Mouse (Mus musculus): ENCODE measurements around the gene Adamts13.

Adamts13 gene

DNA sequence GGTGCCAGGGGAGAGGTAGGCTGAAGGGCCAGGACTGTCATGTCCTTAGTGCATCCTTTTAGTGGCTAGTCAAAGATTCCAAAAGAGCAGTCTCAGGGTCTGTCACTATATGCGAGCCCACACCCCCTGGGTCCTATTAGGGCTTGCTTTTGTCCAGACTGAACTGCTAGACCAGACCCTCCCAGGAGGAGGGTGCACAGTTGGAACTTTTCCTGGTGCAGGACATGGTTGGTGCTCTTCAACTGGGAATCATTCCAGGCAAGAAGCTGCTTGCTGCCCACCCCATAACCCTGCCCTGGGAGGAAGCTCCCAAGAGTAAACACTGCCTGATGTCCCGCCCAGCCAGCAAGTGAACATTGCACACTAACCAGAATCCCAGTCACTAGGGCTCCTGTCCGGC is at the start of gene Adamts13:
Gene Adamts13 (plus strand): TSS at position 301 of the 400 bp plus-strand sequence.
- no peak for DNase-seq (ENCODE audit: low read depth, low spot score)

DNA sequence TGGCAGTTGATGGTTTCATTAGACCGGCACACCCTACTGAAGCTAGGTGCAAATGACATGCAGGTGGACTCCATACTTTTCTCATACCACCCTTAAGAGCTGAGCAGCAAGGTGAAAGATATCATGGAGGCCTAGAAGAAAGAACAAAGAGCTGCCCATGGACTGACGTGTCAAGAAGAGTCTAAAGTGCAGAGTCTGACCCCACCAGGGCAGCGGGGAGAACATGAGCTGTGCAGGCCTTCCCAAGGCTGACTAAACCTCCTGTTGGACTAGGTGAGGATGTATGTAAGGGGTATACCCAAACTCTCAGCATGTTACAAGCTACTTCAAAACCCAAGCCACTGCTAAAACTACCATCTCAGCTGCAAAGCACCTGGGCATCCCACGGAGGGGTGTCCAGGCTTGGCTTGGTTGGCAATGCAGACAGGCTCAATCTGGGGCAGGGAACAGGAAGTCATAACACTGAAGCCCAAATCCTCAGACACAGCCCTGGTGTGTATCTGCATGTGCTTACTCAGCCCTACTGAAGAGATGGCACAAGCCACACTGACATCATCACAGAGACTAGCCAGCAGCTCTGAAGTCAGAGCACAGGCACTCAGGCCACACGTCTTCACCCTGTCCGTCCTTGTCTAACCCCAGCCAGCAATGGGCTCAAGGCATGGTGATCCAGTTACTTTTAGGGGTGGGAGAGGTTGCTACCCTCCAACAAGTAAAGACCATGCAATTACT is 45.3 kb upstream of the Adamts13 start:
- no peak for DNase-seq (ENCODE audit: low read depth, low spot score)

DNA sequence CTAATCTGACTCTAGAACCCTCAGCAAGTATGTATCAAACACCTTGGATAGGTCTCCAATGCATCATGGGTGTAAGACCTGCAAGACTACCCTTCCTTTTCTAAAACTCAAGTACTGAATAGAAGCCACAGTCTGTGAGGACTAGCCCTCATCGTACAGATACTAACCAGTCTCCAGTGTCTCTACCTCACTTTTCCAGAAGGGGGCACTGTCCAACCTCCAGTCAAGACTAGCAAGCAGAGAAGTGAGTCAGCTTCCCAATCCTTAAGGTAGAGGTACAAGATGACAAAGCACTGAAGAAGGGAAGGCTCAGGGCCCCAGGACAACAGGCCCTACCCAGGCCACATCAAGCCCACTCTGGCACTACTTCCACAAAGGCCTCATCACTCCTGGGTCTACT is 42.8 kb upstream of the Adamts13 start:
- peak; percentile 77 for DNase-seq (ENCODE audit: low read depth, low spot score)

DNA sequence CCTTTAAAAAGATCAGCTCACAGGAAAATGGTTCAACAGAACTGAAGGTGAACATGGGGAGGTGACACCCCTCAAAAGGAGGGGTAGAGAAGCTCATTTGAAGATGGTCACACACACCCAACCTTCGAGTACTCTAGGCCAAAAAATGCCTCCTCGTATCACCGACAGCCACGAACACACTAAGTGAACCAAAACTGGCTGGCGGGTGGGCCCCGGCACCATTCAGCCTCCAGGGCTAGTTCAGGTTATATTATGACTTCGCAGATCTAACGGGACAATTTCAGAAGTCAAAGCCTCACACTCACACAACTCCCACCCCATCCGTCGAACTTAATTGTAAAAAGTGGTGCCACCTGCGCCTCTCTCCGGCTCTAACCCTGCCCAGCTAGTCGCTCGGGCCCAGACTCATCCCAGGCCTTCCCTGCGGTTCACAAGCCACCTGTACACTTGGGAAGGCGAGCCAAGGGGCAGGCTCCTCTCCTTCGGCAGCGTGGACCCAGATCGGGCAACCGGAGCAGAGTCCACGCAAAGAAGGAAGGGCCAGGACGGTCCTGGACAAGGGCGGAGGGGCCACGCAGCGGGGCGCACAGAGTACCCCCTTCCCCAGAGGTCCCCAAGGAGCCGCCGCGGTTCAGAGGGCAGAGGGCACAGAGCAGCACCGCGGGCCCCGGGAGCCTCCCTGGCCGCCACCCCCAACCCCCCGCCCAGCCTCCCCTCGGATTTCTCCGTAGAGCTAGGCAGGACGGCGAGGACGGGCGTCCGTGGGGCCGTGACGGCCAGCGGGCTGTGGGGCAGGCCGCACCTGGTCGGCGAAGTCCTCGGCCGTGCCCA is 40.5 kb upstream of the Adamts13 start:
- peak; percentile 64 for DNase-seq (ENCODE audit: low read depth, low spot score)

DNA sequence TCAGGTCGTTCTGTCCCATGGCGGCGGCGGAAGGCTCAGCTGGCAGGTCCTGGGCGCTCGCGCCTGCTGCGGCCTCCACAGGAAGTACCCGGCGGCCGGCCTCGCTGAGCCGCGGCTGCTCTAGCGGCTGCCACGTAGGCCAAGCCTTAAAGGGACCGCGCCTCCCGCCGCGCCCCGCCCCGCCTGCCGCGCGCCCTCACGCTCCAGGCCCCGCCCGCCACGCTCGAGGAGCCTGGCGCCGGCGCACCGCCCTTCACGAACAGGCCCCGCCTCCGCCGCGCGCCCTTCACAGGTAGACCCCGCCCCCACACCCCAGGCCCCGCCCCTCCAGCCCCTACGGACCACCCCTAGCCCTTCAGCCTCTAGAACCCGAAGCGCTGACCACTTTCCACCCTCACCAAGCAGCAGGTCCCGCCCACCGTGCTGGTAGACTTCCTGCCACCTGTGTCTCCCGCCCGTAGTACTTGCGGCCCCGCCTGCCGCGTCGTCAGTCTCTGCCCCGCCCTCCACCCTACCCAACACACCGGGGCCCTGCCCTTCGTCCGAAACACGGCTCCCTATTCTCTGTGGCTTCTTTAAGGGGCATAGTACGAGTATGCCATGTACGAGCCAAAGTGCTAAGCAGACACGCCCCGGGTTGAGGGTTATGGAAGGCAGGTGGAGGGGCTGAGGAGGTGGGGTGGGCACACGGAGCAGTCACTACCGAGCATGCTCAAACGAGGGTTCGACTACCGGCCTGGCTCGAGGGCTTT is 39.7 kb upstream of the Adamts13 start, which contains the start of the genes Surf4 and Stkld1:
Gene Surf4 (minus strand): TSS at position 625 of the 752 bp plus-strand sequence.
Gene Stkld1 (plus strand): TSS at position 744 of the 752 bp plus-strand sequence.
- DNase-seq (ENCODE audit: low read depth, low spot score), result peak; percentile 97

DNA sequence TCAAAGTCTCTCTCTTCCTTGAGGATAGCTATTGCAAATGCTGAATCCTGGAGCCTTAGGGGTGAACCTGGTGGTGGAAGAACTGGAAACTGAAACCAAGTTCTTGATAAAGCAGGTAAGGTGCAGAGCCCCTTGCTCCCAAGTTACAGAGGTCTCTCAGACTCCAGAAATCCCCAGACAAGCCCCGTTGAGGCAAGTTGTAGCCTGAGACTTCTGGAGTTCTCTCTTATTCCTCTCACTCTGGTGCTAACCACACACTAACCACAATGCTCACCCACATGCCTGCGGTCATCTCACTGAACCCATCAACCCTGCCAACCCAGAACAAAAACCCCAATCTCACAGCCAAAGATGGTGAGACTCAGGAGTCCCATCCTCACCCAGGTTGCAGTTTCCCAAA is 37.9 kb upstream of the Adamts13 start:
- no peak for DNase-seq (ENCODE audit: low read depth, low spot score)

DNA sequence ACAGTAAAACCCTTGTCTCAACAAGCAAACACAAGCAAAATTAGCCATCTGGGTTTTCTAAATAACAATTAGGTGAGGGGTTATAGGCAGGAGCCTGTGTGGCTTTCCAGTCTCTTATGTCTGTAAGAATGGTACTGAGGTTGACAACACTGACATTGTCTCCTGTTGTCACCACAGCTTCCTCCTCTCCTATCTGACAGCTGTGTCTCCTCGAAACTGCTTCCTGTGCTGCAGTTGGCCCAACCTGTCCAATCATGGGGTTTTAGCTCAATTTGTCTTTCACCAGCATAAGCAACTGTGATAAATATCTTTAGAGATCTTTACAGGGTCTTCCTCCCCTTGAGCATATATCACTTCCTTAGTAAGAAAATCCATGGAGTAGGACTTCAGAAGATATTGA is 36.8 kb upstream of the Adamts13 start:
- no peak for DNase-seq (ENCODE audit: low read depth, low spot score)

DNA sequence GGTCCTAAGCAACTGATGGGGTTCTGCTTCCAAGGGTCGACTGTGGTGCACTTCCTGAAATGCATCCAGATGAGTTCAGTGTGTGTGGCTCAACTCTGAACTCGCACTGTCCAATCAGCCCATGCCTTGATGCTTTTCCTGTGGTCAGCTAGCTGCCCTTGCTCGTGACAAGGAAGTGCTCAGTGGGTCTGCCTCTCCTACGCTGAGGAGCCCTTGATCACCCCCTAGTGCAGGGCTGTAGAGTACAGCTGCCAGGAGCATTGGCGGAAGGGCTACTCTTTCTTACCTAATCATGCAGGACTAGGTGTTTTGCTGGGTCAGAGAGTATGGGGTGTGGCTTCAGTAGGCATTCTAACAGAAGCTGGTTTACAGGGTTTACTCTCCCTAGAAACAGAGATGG is 31.7 kb upstream of the Adamts13 start:
- DNase-seq (ENCODE audit: low read depth, low spot score), result peak; percentile 49

DNA sequence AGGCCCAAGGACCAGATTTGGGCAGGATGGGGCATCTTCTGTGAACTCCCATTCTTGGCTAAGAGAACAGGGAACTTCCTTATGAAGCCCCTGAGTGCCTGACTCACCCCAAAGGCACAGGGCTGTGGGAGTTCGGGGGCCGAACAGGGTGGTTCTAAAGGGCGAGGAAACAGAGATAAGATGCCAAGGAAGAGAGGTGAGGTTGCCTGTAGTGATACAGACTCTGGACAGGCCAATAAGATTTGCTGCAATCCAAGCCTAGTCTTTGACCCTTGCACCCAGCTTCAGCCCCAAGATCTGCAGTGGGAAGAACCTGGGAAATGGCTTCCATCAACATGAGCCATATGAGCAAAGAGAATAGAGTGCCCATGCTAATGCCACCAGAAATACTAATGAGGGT is 30.0 kb upstream of the Adamts13 start:
- no peak for DNase-seq (ENCODE audit: low read depth, low spot score)

DNA sequence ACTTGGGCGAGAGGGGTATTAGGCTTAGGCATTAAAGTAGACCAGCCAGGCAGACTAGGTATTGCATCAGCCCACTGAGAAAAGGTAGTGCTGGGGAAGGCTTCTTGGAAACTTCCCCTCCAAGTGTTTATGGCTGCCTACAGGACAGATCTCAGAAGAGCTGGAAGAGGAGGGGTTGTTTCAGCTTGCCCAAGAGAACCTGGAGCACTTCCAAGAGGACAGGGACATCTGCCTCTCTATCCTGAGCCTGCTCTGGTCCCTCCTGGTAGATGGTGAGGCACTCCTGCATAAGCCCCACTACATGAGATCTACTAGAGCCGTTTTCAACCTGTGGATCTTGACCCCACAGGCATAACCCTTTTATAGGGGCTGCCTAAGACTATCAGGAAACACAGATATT is 22.8 kb upstream of the Adamts13 start:
- DNase-seq (ENCODE audit: low read depth, low spot score), result no peak

DNA sequence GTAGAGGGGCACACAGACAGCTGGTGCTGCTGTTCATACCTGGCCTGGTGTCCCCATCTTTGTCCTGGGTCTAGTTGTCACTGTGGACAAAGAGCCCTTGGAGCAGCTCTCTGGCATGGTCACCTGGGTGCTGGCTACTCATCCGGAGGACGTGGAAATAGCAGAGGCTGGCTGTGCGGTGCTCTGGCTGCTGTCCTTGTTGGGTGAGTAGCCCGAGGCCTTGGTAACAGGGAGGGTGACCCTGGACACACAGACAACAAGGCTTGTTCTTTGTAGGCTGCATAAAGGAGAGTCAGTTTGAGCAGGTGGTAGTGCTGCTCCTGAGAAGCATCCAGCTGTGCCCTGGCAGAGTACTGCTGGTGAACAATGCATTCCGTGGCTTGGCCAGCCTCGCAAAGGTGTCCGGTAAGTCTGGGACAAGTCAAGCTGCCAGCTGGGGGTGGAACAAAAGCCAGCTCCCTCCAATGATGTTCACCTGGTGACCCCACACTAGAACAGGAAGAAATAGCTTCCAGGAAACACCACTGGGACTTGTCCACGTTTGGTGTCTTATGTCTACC is 21.8 kb upstream of the Adamts13 start:
- no peak for DNase-seq (ENCODE audit: low read depth, low spot score)

DNA sequence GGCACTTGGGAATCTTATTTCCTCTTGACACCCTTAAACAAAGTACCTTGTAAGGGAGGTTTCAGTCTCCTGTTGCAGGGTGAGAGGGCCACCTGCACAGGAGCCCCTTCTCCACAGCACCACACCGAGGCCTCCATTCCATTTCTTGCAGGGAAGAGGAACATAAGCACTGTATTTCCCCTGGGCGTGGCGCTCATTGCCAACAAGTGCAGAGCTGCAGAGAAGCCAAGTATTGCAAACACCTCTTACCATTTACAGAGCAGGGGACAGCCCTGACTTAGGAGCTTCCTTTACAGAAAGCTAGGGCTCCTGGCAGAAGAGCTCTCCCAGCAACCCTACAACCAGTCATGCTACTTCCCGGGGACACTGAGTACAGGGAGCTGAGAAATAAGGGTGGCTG is 21.0 kb upstream of the Adamts13 start:
- no peak for DNase-seq (ENCODE audit: low read depth, low spot score)

DNA sequence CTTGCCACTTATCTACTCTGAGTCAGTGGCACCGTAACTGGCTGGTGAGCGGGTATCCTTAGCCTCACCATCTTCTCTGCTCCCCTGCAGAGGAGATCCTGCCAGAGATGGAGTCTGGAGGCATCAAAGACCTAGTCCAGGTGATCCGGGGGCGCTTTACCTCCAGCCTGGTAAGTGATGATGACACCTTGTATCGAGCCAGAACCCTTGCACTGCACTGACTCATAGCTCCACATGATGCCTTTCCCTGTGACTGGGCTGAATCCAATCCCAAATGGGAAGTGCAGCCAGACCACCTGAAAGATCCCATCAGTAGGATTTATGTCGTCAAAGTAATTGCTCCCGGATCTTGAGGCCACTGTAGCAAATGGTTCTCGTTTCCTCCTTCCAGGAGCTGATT is 20.4 kb upstream of the Adamts13 start:
- DNase-seq (ENCODE audit: low read depth, low spot score), result no peak

DNA sequence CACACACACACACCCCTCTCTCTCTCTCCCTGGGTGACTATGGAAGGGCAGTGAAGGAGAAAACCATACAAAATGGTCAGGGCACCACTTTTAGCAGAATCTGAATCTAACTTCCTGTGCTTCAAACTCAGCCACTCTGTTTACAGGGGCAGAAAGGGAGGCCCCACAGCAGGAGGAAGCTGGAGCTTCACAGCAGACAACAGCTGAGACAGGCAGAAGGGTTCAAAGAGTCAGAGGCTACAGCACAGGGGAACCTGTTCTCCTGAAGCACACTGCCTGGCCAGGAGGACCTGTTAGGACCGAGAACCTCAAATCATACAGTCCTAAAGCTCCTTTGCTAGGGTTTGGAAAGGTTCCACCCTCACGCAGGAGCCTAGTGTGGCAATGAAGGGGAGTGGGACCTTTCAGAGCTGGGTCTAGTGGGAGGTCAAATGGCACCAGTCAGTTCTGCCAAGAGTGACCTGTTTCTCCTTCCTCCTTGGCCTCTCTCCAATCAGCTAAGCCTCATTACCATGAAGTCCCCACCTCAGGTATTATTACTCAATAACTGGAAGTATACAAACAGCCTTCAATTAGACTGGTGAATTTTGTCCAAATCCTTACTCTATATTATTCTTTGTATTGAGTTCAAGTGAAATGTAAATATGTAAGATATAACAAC is 18.4 kb upstream of the Adamts13 start:
- DNase-seq (ENCODE audit: low read depth, low spot score), result no peak

DNA sequence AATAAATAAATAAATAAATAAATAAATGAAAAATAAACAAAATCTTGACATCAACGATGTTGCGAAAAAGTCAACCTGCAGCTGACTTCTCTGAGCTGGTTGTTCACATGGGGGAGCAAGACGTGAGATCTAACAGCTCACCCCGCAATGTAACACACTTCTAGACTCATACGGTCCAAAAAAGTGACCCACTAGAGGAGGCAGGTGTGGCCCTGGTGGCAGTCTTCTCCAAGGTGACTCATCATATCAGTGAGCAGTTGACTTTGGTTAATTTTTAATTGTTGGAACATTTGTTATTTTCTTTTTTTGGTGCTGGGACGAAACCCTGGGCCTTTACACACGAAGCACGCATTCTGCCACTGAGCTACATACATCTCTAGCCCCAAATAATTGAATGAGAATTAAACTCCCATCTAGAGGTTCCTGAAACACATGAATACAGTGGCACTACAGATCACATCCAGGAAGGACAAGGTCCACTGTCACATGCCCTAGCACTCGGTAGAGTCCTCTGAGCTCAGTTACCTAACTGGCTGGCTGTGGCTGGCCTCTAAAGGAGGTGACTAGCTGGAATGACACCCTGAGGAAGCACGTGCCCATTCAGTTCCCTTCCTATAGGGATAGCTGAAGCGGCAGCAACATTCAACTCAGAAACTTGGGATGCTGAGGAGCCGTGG is 16.3 kb upstream of the Adamts13 start:
- DNase-seq (ENCODE audit: low read depth, low spot score), result no peak

DNA sequence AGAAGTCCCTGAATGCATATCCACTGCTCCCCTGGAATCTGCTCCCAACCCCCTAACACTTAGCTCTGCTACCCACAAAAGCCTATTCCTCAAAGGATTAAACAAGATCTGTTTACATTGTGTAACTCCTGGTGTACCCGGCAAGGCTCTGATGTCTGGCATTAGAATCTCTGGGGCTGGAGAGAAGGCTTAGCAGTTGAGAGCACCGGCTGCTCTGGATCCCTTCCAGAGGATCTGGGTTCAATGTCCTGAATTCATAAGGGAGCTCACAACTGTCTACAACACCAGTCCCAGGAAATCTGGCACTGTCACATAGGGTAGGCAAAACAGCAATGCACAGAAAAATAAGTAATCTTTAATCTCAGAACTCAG is 15.7 kb upstream of the Adamts13 start:
- DNase-seq (ENCODE audit: low read depth, low spot score), result no peak

DNA sequence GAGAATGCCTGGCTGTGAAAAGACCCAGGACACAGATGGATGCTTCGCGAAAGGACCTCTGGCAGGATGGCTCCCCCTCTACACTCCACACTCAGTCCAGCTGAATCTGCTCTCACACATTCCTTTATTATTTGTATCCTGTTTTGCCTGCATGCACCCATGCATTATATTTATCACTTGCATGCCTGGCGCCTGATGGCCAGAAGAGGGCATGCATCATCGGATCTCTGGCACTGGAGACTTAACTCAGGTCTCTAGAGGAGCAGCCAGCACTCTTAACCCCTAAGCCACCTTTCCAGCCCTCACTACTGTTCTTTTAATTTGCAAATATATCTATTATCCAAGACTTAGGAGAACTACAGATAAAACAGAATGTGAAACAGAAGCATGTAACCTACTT is 12.5 kb upstream of the Adamts13 start:
- peak; percentile 27 for DNase-seq (ENCODE audit: low read depth, low spot score)

DNA sequence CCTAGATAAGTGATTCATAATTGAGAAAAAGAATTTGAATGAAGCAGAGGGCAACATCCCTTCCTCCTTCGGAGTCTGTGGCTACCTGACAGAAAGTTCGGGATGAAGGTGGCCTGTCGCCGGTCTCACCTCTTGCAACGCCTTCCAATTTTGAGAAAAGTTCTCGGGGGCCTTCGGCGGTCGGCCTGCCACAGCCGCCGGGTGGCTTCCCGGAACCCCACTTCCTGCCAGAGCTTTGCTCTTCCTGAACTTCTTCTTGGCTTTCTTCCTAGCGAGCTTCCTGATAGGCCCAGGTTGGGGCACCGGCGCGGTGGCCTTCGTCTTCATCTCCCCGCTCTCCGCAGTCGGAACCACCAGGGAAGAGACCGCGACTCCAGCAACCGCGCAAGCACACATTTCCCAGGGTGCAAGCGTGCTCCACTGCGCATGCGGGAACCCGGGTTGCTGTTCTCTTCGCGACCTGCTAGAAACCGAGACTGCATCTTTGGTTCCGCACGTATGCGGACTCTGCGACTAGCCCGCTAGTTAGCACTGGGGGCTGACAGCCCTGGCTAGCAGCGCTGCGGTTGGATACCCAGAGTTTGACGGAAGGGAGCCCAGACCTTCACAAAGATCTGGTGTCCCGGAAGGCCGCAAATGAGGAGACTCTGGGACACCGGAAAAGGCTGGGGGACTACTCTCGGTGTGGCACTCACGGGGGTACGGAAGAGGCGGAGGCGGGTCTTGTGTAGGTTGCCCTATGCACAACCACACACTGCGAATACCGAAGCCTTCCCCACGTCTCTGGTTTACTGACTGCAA is 9.1 kb upstream of the Adamts13 start, which contains the start of gene Rexo4:
Gene Rexo4 (minus strand): TSS at position 464 of the 801 bp plus-strand sequence.
- DNase-seq (ENCODE audit: low read depth, low spot score), result peak; percentile 98

DNA sequence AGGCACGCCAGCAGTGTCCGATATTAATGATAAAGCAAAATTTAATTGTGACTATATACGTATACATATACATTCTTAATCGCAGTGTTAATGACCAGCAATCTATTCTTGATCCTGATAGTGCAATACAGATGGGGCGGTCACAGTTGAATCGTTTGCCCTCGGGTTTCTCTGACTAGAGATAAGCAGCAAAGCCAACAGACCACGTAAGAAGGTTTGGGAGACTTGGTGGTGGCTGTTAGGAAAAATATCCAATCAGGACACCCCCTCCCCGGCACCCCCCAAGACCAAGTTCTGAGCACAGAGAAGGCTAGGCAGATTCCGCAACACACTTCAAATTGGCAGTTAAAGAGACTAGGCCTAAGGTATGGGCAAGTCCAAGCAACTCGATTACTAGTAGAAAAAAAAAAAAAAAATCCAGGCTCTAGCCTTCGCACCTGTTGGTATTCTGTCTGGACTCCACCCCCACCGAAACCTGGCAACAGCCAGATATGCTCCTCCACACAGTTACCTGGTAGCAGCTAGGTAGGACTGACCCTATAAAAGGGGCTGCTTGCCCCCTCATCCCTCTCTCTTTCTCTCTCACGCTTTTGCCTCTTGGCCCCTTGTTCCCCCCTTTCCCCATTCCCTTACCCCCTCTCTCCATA is 8.4 kb upstream of the Adamts13 start:
- no peak for DNase-seq (ENCODE audit: low read depth, low spot score)

Measured in A20 (cell line).